Mouse (Mus musculus): Measurements from ENCODE around the gene Wdr37.

- TF ChIP-seq EP300 (IDR thresholded peaks at IDR 0.05; ENCODE audit: low read depth), result no peak
- no peak for TF ChIP-seq CTCF (IDR thresholded peaks at IDR 0.05; ENCODE audit: low read depth)
Measured at GRCm38 (mm10) chr13:8849311-8849710, 22.4 kb downstream of the Wdr37 start.

All from heart, postnatal 0 days (tissue).